Mouse (Mus musculus) gastrocnemius, adult 18-20 months (tissue): ENCODE results near the gene Sptbn1. TPM values are rescaled to one million over a fixed set of nuclear protein-coding genes. Genes with fewer than 3 reads are reported as not detected.
A peak's percentile ranks its signal among the peaks of the same experiment; 100 is the strongest.

Experiments used
- DNase-seq: peaks from one replicate; pipeline ENCODE4 v3.0.0; 2021; ENCODE audit warnings: low spot score
- long read RNA-seq, 2 experiments: library from polyadenylated mRNA; stranded (forward); transcript quantifications; one replicate each; pipeline ENCODE4 v2.0.0; 2021
- total RNA-seq, 2 experiments: library from RNA; stranded (reverse); gene quantifications; 2 replicates each; pipeline ENCODE4 v1.2.3; 2021

Gene Sptbn1
- 100 to 1,000 TPM in 1 of 2 experiments, 10 to 100 TPM in 1; 78.4 to 118 TPM for total RNA-seq
- long read RNA-seq, experiment 1, full-length matches to known transcripts: 8 of 35 reads
- long read RNA-seq, experiment 1, partial matches to known transcripts: 21 of 35 reads
- long read RNA-seq, experiment 1, other reads (novel, unspliced or antisense): 6 of 35 reads
- long read RNA-seq, experiment 2, full-length matches to known transcripts: 2 of 22 reads
- long read RNA-seq, experiment 2, partial matches to known transcripts: 17 of 22 reads
- long read RNA-seq, experiment 2, other reads (novel, unspliced or antisense): 3 of 22 reads

GRCm38 (mm10) chr11:30267892-30268647, at the start of gene Sptbn1:
Gene Sptbn1, minus strand, starts transcription at chr11:30268175.
- DNase-seq: peak; percentile 84

- no peak for DNase-seq
Observed at GRCm38 (mm10) chr11:30294279-30294678, 26.3 kb upstream of the Sptbn1 start.

GRCm38 (mm10) chr11:30292221-30293160, 24.5 kb upstream of the Sptbn1 start:
- no peak for DNase-seq

- peak; percentile 77 for DNase-seq
Observed at GRCm38 (mm10) chr11:30291155-30291554, 23.2 kb upstream of the Sptbn1 start.

GRCm38 (mm10) chr11:30289470-30290431, 21.8 kb upstream of the Sptbn1 start:
- DNase-seq: peak; percentile 38

- DNase-seq: no peak
Observed at GRCm38 (mm10) chr11:30288075-30288474, 20.1 kb upstream of the Sptbn1 start.

- DNase-seq: peak; percentile 54
Observed at GRCm38 (mm10) chr11:30283710-30284109, 15.7 kb upstream of the Sptbn1 start.

GRCm38 (mm10) chr11:30281096-30281495, 13.1 kb upstream of the Sptbn1 start:
- no peak for DNase-seq

GRCm38 (mm10) chr11:30279278-30279677, 11.3 kb upstream of the Sptbn1 start:
- DNase-seq: peak; percentile 81

- DNase-seq: no peak
Observed at GRCm38 (mm10) chr11:30275436-30276031, 7.6 kb upstream of the Sptbn1 start.

GRCm38 (mm10) chr11:30269524-30269923, 1.5 kb upstream of the Sptbn1 start:
- no peak for DNase-seq

GRCm38 (mm10) chr11:30268648-30269375, 837 bp upstream of the Sptbn1 start:
- peak; percentile 48 for DNase-seq

- DNase-seq: peak; percentile 40
Observed at GRCm38 (mm10) chr11:30267036-30267891, 711 bp downstream of the Sptbn1 start.

- DNase-seq: no peak
Observed at GRCm38 (mm10) chr11:30266691-30267035, 1.3 kb downstream of the Sptbn1 start.

GRCm38 (mm10) chr11:30265666-30266065, 2.3 kb downstream of the Sptbn1 start:
- no peak for DNase-seq

- no peak for DNase-seq
Observed at GRCm38 (mm10) chr11:30263627-30264026, 4.3 kb downstream of the Sptbn1 start.

GRCm38 (mm10) chr11:30258739-30259350, 9.1 kb downstream of the Sptbn1 start:
- peak; percentile 65 for DNase-seq

- no peak for DNase-seq
Observed at GRCm38 (mm10) chr11:30257812-30258211, 10.2 kb downstream of the Sptbn1 start.
